Mouse (Mus musculus) CH12.LX (cell line): Measurements from ENCODE around the gene Fam234b.

Experiments used
- GABPA ChIP-seq: IDR thresholded peaks from 2 replicates; pipeline ENCODE4 v1.6.1; 2012; ENCODE audit warnings: low read depth, low read length, improper control_type of control experiment, inconsistent platforms; ENCODE audit not compliant: insufficient replicate concordance
- JUND ChIP-seq: conservative IDR thresholded peaks from 2 replicates; pipeline ENCODE4 v1.6.1; 2011; ENCODE audit warnings: low read depth, low read length, improper control_type of control experiment

DNA sequence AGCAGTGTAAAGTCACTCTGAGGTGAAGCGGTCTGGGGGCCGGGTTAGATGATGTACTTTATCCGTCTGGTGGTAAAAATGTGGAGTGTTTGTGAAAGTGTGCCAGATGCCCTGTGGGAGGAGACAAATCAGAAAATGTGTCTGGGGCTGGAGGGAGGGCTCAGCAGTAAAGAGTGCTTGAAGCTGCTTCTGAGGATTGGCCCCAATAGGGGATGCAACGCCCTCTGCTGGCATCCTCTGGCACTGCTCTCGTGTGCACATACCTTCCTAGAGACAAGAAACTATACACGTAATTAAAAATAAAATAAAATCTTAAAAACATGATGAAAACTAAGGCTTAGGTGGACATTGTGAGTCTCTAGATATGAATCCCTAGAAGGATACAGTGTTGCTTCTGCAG lies 62.7 kb downstream of the Fam234b start:
- TF ChIP-seq GABPA (no peak), JUND (no peak)
